Mouse (Mus musculus) spleen, adult 2 months (tissue): ENCODE results near the gene Krt31.

ENCODE experiments used
- CTCF ChIP-seq: fragments of 200-500 bp; IDR thresholded peaks from 2 replicates; pipeline ENCODE4 v1.5.1; 2011; ENCODE audit warnings: mild to moderate bottlenecking, inconsistent platforms; ENCODE audit not compliant: insufficient read depth, insufficient read length, insufficient replicate concordance; ENCODE audit errors: extremely low read depth
- POLR2A ChIP-seq: fragments of 200-500 bp; IDR thresholded peaks from 2 replicates; pipeline ENCODE4 v1.6.1; 2011; ENCODE audit warnings: low read depth, low read length, inconsistent platforms

DNA sequence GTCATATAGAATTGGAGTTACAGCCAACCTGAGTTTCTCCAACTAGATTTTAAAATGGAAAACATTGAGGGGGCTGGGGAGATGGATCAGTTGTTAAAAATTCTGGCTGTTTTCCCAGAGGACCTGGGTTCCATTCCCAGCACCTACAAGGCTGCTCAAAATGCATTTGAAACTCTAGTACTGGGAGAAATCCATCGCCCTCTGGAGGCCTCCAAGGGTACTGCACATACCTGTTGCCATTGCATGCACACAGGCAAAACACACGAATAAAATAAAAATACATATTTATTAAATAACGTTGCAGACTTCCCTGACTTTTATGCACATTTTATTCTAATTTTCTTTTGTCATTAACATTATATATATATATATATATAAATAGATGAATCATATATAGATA is 43.7 kb downstream of the Krt31 start:
- TF ChIP-seq CTCF (no peak), POLR2A (no peak)
